Mouse (Mus musculus): Measurements from ENCODE around the gene Cyp4f14.
"Not testable (repeated sequence)": the region's sequence is repeated elsewhere in the genome, so short reads cannot be mapped to it uniquely, and the experiment has no call there.

The Cyp4f14 gene

DNA sequence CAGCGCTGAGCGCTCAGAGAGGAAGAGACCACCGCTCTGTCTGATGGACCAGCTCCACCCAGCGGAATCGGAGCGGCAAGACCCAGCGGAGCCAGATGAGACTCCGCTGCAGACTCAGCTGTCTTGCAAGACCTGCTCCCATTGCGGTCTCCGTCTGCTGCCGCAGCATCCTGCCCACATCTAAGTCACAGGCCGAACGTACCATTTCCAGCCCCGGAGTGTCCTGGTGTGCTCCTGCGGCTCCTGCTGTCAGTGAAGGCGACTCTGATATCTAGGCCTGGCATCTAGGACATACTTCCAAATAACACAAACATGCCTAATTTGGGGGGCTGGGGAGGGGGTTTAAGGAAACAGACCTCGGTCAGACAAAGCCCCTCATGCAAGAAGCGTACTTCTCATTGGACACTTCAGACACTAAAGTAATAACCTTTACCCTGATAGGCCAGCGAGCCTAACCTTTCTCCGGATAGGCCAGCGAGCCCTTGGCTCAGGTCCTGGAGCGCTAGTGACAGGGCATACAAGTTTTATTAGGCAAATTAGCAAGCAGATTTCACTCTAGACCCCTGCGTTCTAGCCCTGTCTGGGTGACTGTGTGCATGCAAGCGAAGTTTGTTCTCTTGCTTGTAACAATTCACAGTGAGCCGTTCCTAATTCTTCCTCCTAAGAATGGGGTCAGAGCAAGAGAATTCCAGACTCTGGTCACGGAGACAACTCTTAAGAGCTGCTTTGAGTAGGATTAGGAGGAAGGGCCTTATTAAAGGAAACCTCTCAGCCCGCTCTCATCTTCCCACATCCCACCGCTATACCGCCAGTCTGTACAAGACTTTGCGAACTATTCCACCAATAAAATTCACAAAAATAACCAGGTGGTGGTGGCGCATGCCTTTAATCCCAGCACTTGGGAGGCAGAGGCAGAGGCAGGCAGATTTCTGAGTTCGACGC lies 25.6 kb downstream of the Cyp4f14 start, which contains the start of gene Zfp870:
TSS of gene Zfp870 (minus strand) at position 404 of the 942 bp plus-strand sequence.
- peak; percentile 83 to 84 for DNase-seq

GRCm38 (mm10) chr17:32890852-32891238 lies 26.3 kb downstream of the Cyp4f14 start:
- DNase-seq, result no peak

GRCm38 (mm10) chr17:32889611-32890010 lies 27.5 kb downstream of the Cyp4f14 start:
- DNase-seq, result no peak

DNA sequence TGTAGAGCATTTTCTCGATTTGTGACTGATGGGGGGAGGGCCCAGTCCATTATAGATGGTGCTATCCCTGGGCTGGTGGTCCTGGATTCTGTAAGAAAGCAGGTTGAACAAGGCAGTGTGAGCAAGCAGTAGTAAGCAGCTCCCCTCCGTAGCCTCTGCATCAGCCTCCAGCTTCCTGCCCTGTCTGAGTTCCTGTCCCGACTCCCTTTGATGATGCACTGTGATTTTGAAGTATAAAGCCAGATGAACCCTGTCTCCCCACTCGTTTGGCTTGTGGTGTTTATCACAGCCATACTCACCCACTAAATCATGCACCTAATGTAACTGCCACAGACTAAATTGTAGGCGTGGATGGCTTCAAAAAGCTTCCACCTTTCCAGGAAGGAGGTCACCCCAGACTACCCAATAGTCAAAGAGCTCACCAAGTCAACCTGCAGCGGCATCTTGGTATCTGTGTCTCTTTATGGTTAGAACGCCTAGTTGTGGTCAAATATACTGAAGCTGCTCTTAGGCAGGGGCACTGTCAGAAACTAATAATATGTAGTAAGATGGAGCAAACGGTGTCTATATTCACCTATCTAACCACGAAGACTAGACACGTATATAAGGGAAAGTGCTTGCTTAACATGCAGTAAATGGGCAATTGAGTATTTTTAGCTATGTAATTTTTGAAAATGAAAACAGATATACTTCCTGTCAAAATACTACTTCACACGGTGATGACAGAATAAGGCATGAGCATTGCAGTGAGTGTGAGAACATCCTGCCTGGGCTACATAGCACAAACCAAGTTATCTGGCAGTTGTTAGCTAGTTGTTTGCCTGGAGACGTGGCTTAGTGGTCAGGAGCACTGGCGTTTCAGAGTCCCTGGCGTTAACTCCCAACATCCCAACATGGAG lies 36.6 kb downstream of the Cyp4f14 start:
- DNase-seq, result no peak

GRCm38 (mm10) chr17:32878773-32879172 lies 38.4 kb downstream of the Cyp4f14 start:
- DNase-seq, result no peak

DNA sequence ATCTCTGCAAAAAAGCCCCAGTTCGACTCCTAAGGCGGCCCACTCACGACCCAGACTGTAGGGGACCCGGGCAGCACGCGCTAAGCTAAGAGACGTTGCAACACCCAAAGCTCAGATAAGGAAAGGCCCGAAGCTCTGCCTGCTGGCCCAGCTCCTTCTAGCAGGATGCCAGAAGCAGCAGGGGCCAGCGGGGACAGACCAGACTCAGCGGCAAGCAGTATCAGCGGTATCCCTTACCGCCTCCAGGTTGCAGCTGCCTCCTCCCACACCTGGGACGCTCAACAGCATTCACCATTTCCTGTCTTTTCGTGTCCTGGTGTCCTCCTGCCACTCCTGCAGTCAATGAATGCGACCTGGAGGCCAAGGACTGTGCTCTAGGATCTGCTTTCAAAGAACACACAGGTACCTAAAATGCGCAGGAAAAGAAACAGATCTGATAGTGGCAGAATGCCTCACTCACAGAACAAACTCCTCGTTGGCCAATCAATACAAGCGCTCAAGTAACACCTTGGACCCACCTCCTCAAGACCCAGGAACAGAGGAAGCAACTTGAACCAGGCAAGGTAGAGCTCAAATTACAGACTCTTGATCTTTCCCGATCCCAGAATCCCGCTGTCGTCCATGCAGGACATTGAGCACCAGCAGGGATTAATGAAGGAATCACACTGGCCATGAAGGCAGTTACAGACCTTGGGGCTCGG lies 39.5 kb downstream of the Cyp4f14 start:
- no peak for DNase-seq

DNA sequence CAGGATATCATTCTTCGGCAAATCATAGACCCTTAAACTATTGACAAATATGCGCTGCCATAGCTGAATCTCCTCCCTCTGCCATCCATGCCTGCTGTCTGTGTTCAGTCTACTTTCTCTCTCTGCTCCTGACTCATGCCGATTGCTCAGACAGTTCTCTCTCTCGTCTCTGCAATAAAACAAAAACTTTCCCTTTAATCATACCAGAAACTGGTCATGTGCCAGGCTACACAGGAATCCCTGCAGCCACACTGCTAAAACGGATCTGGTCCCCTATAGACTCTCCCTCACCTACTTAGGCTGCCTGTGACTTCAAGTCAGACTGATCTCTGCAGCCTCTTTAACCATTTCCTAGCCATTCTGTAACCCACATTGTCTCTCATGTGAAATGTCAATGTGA lies 44.4 kb downstream of the Cyp4f14 start:
- DNase-seq, result no peak

- no peak for DNase-seq
These were observed 45.1 kb downstream of the Cyp4f14 start for GRCm38 (mm10) chr17:32872091-32872490.

GRCm38 (mm10) chr17:32871483-32871882 lies 45.7 kb downstream of the Cyp4f14 start:
- DNase-seq, result no peak

- not testable (repeated sequence) for DNase-seq
These were observed 49.9 kb downstream of the Cyp4f14 start for GRCm38 (mm10) chr17:32867266-32867665.

DNA sequence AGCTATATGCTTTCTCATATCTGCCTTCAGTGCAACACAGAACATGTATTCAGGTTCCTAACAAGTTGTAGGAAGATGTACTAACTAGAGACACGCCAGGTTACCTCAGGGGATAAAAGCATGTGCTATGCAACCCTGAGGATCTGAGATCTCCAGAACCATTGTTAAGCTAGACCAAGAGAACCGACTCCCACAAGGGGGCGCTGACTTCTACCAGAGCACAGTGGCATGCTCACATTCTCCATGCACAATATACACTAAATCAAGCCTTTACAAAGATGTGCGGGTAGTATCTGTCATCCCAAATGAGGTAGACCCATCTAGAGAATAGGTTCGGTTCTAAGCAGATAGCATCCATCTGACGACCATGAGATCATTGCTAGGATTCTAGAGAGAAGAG lies 60.4 kb downstream of the Cyp4f14 start:
- not testable (repeated sequence) for DNase-seq
